Mouse (Mus musculus): Measurements from ENCODE around the gene Foxo4.

Gene Foxo4

GRCm38 (mm10) chrX:101253952-101254729 lies at the start of gene Foxo4:
Gene Foxo4 (plus strand): TSS chrX:101254528.
- peak; percentile 73 for DNase-seq (ENCODE audit: extremely low read depth, insufficient read length, low spot score)

GRCm38 (mm10) chrX:101221834-101222795 lies 32.2 kb upstream of the Foxo4 start, which contains the start of gene Snx12:
Gene Snx12 (minus strand): TSS chrX:101222563.
- DNase-seq (ENCODE audit: extremely low read depth, insufficient read length, low spot score): peak; percentile 97

GRCm38 (mm10) chrX:101222796-101223162 lies 31.5 kb upstream of the Foxo4 start:
- DNase-seq (ENCODE audit: extremely low read depth, insufficient read length, low spot score): no peak

- DNase-seq (ENCODE audit: extremely low read depth, insufficient read length, low spot score): no peak
These were observed 9.3 kb upstream of the Foxo4 start for GRCm38 (mm10) chrX:101245011-101245410.

GRCm38 (mm10) chrX:101254740-101255139 lies 412 bp downstream of the Foxo4 start:
- DNase-seq (ENCODE audit: extremely low read depth, insufficient read length, low spot score): no peak

GRCm38 (mm10) chrX:101256603-101257002 lies 2.3 kb downstream of the Foxo4 start:
- no peak for DNase-seq (ENCODE audit: extremely low read depth, insufficient read length, low spot score)

- DNase-seq (ENCODE audit: extremely low read depth, insufficient read length, low spot score): no peak
These were observed 6.4 kb downstream of the Foxo4 start for GRCm38 (mm10) chrX:101260441-101261325.

- no peak for DNase-seq (ENCODE audit: extremely low read depth, insufficient read length, low spot score)
These were observed 9.6 kb downstream of the Foxo4 start, which contains the start of gene Gm614 for GRCm38 (mm10) chrX:101263892-101264291. Gene Gm614 (minus strand): TSS chrX:101263992.

GRCm38 (mm10) chrX:101266631-101267030 lies 12.3 kb downstream of the Foxo4 start:
- no peak for DNase-seq (ENCODE audit: extremely low read depth, insufficient read length, low spot score)

GRCm38 (mm10) chrX:101268025-101268754 lies 13.9 kb downstream of the Foxo4 start, which contains the start of gene Il2rg:
Gene Il2rg (minus strand): TSS chrX:101268255.
- no peak for DNase-seq (ENCODE audit: extremely low read depth, insufficient read length, low spot score)

GRCm38 (mm10) chrX:101268755-101269124 lies 14.4 kb downstream of the Foxo4 start, which contains the start of gene Gm20489:
Gene Gm20489 (minus strand): TSS chrX:101269023.
- no peak for DNase-seq (ENCODE audit: extremely low read depth, insufficient read length, low spot score)

GRCm38 (mm10) chrX:101273410-101273809 lies 19.1 kb downstream of the Foxo4 start:
- DNase-seq (ENCODE audit: extremely low read depth, insufficient read length, low spot score): no peak

- peak; percentile 94 for DNase-seq (ENCODE audit: extremely low read depth, insufficient read length, low spot score)
These were observed 19.8 kb downstream of the Foxo4 start, which contains the start of gene Med12 for GRCm38 (mm10) chrX:101273875-101274738. Gene Med12 (plus strand): TSS chrX:101274030.

GRCm38 (mm10) chrX:101282813-101283212 lies 28.5 kb downstream of the Foxo4 start:
- DNase-seq (ENCODE audit: extremely low read depth, insufficient read length, low spot score): no peak

- peak; percentile 47 for DNase-seq (ENCODE audit: extremely low read depth, insufficient read length, low spot score)
These were observed 31.2 kb downstream of the Foxo4 start for GRCm38 (mm10) chrX:101285534-101285933.

GRCm38 (mm10) chrX:101285953-101286670 lies 31.8 kb downstream of the Foxo4 start:
- no peak for DNase-seq (ENCODE audit: extremely low read depth, insufficient read length, low spot score)

- no peak for DNase-seq (ENCODE audit: extremely low read depth, insufficient read length, low spot score)
These were observed 33.2 kb downstream of the Foxo4 start for GRCm38 (mm10) chrX:101287543-101287942.

GRCm38 (mm10) chrX:101288432-101288831 lies 34.1 kb downstream of the Foxo4 start:
- no peak for DNase-seq (ENCODE audit: extremely low read depth, insufficient read length, low spot score)

Data from 3134 (cell line).